Mouse (Mus musculus) splenic B cell, adult 2 months (primary cell): Measurements from ENCODE around the gene Adamtsl4.

Source experiments
- DNase-seq: peaks from one replicate; pipeline ENCODE4 v3.0.0-alpha.2; 2011; ENCODE audit warnings: low read depth, low spot score
- H3K27me3 ChIP-seq: 2 replicates; pipeline ENCODE4 v1.6.1; 2012; ENCODE audit warnings: mild to moderate bottlenecking, low read length, moderate library complexity, mixed read lengths; ENCODE audit not compliant: control insufficient read depth, poor library complexity, insufficient read depth, severe bottlenecking
- H3K36me3 ChIP-seq: 2 replicates; pipeline ENCODE4 v1.6.1; 2012; ENCODE audit warnings: mild to moderate bottlenecking, low read length, moderate library complexity, mixed read lengths; ENCODE audit not compliant: control insufficient read depth, poor library complexity, insufficient read depth, severe bottlenecking

Gene Adamtsl4

GRCm38 (mm10) chr3:95709044-95709443, 21.3 kb upstream of the Adamtsl4 start:
- DNase-seq: no peak
- Histone ChIP-seq H3K36me3 (no peaks in the 10 kb centered on the region), H3K27me3 (no peaks in the 10 kb centered on the region)

DNA sequence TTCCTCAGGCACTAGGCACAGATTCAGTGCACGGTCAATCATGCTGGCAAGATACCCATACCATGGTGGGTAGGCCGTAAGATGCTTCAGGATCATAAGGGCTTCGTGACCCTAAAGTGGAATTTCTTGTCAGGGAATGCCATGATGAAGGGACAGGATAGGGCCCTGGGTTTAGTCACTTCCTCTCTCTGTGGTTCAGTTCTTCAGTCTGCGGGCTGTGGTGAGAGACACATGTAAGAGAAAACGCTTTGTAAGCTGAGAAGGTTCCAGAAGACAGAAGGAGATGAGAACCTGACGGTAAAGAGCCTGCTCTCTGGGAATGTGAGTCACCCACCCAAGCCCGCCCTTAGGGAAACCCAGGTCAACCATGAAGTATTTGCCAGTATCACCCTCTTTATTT, 19.8 kb upstream of the Adamtsl4 start:
- peak; percentile 40 for DNase-seq
- H3K36me3 ChIP-seq: no peaks in the 10 kb centered on the region
- no peaks in the 10 kb centered on the region for H3K27me3 ChIP-seq

DNA sequence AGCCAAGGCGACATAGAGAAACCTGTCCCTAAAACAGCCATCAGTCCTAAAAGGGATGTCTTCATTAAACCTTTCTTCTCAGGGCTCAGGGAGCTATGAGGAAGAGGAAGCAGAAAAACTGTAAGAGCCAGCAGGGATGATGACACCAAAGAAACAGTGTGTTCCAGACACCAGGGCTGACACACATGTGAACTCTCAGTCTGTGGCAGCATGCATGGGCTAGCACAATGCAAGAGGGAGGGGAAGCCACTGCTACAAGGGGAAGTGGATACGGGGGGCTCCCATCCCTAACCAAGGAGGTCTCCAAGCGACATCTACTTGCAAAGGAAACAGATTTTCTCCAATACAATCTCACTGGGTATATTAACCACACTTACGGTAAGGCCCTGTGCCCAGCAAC, 18.6 kb upstream of the Adamtsl4 start:
- Histone ChIP-seq H3K36me3 (no peaks in the 10 kb centered on the region), H3K27me3 (no peaks in the 10 kb centered on the region)
- DNase-seq: no peak

- Histone ChIP-seq H3K36me3 (no peaks in the 10 kb centered on the region), H3K27me3 (no peaks in the 10 kb centered on the region)
- DNase-seq: no peak
These were observed 16.9 kb upstream of the Adamtsl4 start for GRCm38 (mm10) chr3:95704612-95705011.

- H3K36me3 ChIP-seq: no peaks in the 10 kb centered on the region
- no peaks in the 10 kb centered on the region for H3K27me3 ChIP-seq
- no peak for DNase-seq
These were observed 15.6 kb upstream of the Adamtsl4 start for GRCm38 (mm10) chr3:95703276-95703675.

GRCm38 (mm10) chr3:95701877-95702540, 14.3 kb upstream of the Adamtsl4 start:
- no peak for DNase-seq
- Histone ChIP-seq H3K36me3 (no peaks in the 10 kb centered on the region), H3K27me3 (no peaks in the 10 kb centered on the region)

DNA sequence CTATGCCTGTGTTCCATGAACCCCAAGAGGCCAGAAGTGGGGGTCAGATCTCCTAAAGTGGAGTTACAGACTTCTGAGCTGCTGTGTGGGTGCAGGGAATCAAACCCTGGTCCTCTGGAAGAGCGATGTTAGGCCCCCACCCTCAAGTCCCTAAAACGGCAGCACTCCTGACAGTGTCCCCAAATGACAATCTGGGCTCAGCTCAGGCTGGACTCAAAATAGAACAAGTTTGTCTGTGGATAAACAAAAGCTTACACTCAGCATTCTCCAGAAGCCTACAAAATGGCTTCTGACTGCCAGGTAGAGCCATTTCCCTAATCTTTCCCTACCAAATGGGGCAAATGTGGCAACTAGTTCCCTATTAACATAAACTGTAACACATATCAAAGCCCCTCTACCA, 13.4 kb upstream of the Adamtsl4 start:
- DNase-seq: no peak
- no peaks in the 10 kb centered on the region for H3K36me3 ChIP-seq
- no peaks in the 10 kb centered on the region for H3K27me3 ChIP-seq

- H3K36me3 ChIP-seq: no peaks in the 10 kb centered on the region
- no peak for DNase-seq
These were observed 12.5 kb upstream of the Adamtsl4 start for GRCm38 (mm10) chr3:95700233-95700681.

DNA sequence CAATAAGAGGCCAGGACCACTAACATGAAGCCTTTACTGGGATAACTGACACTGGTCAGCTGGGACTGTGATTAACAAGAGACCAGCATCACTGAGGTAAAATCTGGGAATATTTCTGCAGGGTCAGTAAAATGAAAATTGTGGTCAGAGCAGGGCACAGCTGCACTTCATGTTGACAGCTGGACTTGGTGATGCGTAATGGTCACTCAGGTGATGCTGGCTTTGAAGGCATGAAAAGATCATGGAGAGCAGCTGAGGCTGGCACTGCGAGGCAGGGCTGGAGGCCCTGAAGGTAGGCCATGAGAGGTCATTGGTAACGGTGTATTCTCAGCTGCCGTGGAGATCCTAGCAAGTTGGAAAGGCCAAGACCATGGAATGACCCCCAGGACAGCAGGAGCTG, 10.6 kb upstream of the Adamtsl4 start:
- Histone ChIP-seq H3K36me3 (no peaks in the 10 kb centered on the region), H3K27me3 (no peaks in the 10 kb centered on the region)
- DNase-seq: no peak

More at GRCm38 (mm10) chr3:95700233-95700681, 12.5 kb upstream of the Adamtsl4 start:
- H3K27me3 ChIP-seq: no peaks in the 10 kb centered on the region

- no peak for DNase-seq
- H3K27me3 ChIP-seq: no peaks in the 10 kb centered on the region
- no peaks in the 10 kb centered on the region for H3K36me3 ChIP-seq
These were observed 8.6 kb upstream of the Adamtsl4 start for GRCm38 (mm10) chr3:95696360-95696759.

DNA sequence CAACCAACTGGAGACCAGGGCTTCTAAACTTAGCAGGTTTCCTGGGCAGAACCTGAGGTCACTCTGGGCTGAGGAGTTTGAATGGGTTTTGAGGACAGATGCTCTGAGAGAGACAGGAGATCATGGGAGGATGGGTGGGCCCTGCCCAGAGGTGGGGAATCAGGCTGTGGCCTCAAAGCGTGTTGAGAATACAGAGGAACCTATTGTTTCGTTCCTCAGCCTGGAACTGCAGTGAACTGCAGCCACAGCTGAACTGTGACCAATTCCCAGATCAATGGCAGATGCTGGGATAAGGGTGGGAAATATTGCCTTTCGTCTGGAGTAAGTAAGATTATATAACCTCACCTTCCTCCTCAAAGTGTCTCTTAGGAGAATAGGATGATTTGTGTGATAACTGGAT, 8.1 kb upstream of the Adamtsl4 start:
- H3K36me3 ChIP-seq: no peaks in the 10 kb centered on the region
- no peak for DNase-seq
- no peaks in the 10 kb centered on the region for H3K27me3 ChIP-seq

DNA sequence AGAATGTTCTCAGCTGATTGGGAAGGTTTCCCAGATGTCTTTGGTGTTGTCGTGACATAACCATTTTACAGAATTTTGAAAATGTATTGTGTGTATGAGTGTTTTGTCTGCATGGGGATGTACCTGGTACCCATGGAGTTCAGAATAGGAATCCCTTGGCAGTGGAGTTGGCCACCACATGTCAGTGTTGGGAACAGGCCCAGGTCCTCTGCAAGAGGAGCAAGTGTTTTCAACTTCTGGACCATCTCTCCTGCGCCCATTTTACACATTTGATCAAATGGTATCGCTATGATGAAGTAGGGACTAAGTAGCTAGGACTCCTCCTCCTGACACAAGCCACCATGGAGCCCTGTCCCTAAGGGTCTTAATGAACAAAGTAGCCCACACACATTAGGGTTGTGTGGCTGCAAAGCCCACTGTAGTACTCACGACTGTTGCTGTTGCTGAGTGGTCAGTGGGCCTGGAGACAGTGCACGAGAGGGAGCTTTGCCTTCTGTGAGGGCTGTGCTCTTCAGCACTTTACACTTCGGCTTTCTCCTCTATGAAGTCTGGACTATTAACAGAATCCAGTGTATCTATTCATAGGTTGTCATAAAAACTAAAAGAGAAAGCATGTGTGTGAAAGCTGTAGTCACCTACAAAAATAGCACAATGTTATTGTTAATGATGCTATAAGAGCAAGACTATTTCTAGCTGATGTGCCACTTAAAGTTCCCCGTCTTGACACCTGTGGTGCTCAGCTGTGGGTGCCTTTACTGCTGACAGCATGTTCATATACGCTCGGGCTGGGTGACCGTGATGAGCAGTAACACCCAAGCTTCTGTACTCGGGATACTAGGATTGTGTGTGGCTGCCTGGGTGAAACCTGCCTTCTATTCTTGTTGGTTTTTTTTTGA, 7.3 kb upstream of the Adamtsl4 start:
- DNase-seq: peak; percentile 37
- Histone ChIP-seq H3K36me3 (no peaks in the 10 kb centered on the region), H3K27me3 (no peaks in the 10 kb centered on the region)

GRCm38 (mm10) chr3:95693821-95694807, 6.4 kb upstream of the Adamtsl4 start:
- DNase-seq: no peak
- Histone ChIP-seq H3K36me3 (no peaks in the 10 kb centered on the region), H3K27me3 (no peaks in the 10 kb centered on the region)

DNA sequence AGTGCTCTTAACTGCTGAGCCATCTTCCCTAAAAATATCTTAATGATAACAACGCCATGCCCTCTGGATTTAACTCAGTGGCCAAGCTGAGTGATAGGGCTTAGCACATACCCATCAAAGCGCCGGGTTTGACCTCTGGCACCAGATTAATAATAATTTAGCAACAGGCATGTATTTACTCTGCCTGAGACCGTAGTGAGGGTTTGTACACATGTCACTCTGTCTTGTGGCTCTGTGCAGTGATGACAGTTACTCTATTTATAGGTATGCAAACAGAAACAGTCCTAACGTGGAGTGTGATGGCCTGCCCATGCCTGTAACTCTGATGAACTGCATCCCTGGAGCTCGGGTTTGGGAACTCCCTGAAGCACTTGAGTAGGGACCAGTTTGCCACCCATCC, 5.0 kb upstream of the Adamtsl4 start:
- Histone ChIP-seq H3K36me3 (no peaks in the 10 kb centered on the region), H3K27me3 (no peaks in the 10 kb centered on the region)
- peak; percentile 49 for DNase-seq
